Mouse (Mus musculus): Measurements from ENCODE around the gene Ddx19b. TPM values are rescaled to one million over a fixed set of nuclear protein-coding genes. Genes with fewer than 3 reads are reported as not detected.
A peak's percentile ranks its signal among the peaks of the same experiment; 100 is the strongest.
"Not testable (repeated sequence)": the region's sequence is repeated elsewhere in the genome, so short reads cannot be mapped to it uniquely, and the experiment has no call there.

Ddx19b gene
- total RNA-seq, 2 experiments from 2014 or later: 23.3 to 24.1 TPM

GRCm38 (mm10) chr8:110969910-110970770, 61.4 kb downstream of the Ddx19b start:
- DNase-seq (ENCODE audit: low spot score in 2 of 2): peak; percentile 90 to 93
- intact Hi-C loops (cut with DNase I): loop anchor here (2.0 kb wide), 1 partner anchor 51 kb away; the partner anchor contains the start of gene St3gal2

DNA sequence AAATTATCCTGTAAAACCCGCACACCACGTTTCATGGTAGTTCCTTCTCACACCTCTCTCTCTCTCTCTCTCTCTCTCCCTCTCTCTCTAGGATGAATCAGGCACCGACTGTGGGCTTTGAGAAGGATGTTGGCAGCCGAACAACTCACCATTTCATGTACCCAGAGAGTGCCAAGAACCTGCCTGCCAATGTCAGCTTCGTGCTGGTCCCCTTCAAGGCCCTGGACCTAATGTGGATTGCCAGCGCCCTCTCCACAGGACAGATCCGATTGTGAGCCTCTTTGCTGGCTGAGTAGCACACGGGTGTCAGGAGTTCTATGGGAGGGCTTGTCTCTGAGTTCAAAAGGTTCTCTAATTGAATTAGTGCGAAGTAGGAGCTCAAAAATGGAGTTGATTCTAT, 64.2 kb downstream of the Ddx19b start:
- no peak for DNase-seq (ENCODE audit: low spot score in 2 of 2)
- intact Hi-C loops (cut with DNase I): no loop called here

- no peak for DNase-seq (ENCODE audit: low spot score in 2 of 2)
- intact Hi-C loops (cut with DNase I): no loop called here
Measured at GRCm38 (mm10) chr8:110966586-110966985, 65.0 kb downstream of the Ddx19b start.

DNA sequence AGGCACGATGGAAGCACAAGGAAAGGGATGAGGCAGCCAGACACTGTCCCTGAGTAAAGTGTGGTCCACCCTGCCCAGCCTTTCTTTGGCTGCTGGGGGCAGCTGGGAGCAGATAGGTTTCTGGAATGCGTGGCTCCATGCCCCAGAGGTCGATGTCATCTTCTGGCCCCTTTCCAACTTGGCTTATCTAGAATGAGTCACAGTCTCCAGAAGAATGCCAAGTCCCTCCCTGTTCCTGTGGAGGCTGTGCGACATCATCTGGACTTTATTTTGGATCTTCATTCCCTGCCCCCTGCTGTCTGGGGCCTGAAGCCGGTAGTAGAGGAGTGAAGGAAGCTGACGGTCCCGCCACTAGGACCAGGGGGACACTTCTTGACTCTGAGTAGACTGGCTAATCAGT, 66.0 kb downstream of the Ddx19b start:
- DNase-seq (ENCODE audit: low spot score in 2 of 2): peak; percentile 67 to 73
- intact Hi-C loops (cut with DNase I): no loop called here

- intact Hi-C loops (cut with DNase I): no loop called here
- no peak for DNase-seq (ENCODE audit: low spot score in 2 of 2)
Measured at GRCm38 (mm10) chr8:110964666-110965065, 66.9 kb downstream of the Ddx19b start.

GRCm38 (mm10) chr8:110963051-110963450, 68.5 kb downstream of the Ddx19b start:
- DNase-seq (ENCODE audit: low spot score in 2 of 2): no peak
- intact Hi-C loops (cut with DNase I): no loop called here

- no peak for DNase-seq (ENCODE audit: low spot score in 2 of 2)
- intact Hi-C loops (cut with DNase I): no loop called here
Measured at GRCm38 (mm10) chr8:110959906-110960305, 71.6 kb downstream of the Ddx19b start.

- intact Hi-C loops (cut with DNase I): no loop called here
- DNase-seq (ENCODE audit: low spot score in 2 of 2): no peak
Measured at GRCm38 (mm10) chr8:110959071-110959780, 72.3 kb downstream of the Ddx19b start.

GRCm38 (mm10) chr8:110958553-110958952, 73.0 kb downstream of the Ddx19b start:
- DNase-seq (ENCODE audit: low spot score in 2 of 2); intact Hi-C loops (cut with DNase I): not testable (repeated sequence)

- intact Hi-C loops (cut with DNase I): no loop called here
- DNase-seq (ENCODE audit: low spot score in 2 of 2): no peak
Measured at GRCm38 (mm10) chr8:110958135-110958534, 73.4 kb downstream of the Ddx19b start.

- intact Hi-C loops (cut with DNase I): no loop called here
- no peak for DNase-seq (ENCODE audit: low spot score in 2 of 2)
Measured at GRCm38 (mm10) chr8:110957471-110957870, 74.1 kb downstream of the Ddx19b start.

DNA sequence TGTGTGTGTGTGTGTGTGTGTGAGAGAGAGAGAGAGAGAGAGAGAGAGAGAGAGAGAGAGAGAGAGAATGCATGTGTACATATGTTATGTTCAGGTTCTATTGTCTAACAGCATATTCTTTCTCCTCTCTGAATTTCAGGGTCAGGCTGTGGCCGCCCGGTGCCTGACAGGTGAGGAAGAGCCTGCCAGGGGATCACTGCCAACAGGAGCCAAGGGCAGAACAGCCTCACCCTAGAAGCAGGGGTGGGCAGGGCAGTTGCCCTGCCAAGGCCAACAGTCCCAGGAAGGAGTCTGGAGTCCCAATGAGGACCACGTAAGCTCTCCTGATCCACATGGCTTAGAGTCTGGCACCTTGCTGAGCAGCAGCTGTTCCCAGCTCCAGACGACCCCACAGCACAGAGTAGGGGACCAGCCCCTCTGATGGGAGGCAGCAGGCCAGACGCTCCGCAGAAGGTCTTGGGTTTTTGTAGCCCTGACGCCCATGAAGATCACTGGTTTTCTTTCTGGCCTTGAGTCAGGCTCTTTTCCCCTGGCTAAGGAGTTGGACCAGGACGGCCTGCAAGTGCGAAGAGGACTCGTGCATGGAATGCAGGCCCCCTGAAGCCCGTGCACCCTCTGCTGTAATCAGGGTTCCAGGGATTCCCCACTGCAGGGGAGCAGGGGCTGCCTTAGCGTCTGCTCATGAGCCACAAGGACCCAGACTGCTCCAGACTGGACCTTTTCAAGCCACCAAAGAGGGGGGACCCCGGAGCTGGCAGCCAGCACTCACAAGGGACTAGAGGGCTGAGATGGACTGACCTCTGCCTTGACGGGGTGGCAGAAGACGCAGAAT, 74.7 kb downstream of the Ddx19b start:
- intact Hi-C loops (cut with DNase I): no loop called here
- no peak for DNase-seq (ENCODE audit: low spot score in 2 of 2)

DNA sequence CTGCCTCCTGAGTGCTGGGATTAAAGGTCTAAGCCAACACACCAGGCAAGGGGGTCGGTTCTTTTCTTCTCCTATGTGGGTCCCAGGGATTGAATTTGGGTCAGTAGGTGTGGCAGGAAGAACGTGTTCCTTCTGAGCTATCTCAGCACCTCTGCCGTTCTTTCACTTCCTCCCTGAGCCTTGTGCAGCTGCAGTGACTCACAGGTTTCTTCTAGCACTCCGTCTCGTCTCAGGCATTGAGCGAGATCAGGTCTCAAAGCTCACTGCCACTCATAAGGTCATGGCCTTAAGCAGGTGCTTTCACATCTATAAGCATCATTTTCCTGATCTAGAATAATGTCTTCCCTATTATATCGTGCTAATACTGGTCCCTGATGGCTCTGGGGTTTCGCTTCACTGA, 76.8 kb downstream of the Ddx19b start:
- intact Hi-C loops (cut with DNase I): no loop called here
- DNase-seq (ENCODE audit: low spot score in 2 of 2): no peak

Small RNAs within 50 kb of the gene (microRNA-seq; reads per million reads assigned to microRNA genes)
- not detected for gene Gm24103
- gene Mir3473d: not detected

Other genes starting within 250 kb of the Ddx19b start
- 100 to 1,000 TPM; 103 to 107 TPM for gene Il34, start 225.8 kb downstream of the Ddx19b start, total RNA-seq (2021)
- gene Cog4, start 185.2 kb downstream of the Ddx19b start, total RNA-seq (2021): 10 to 100 TPM; 51.7 to 61.4 TPM
- gene Sf3b3, start 185.0 kb downstream of the Ddx19b start, total RNA-seq (2021): 10 to 100 TPM; 57.9 to 65.3 TPM
- 10 to 100 TPM; 17.2 to 21.7 TPM for gene Fuk, start 129.3 kb downstream of the Ddx19b start, total RNA-seq (2021)
- 10 to 100 TPM; 93.3 to 94.1 TPM for gene St3gal2, start 111.8 kb downstream of the Ddx19b start, total RNA-seq (2021)
- 10 to 100 TPM; 26.6 to 30.7 TPM for gene Ddx19a, start 34.0 kb downstream of the Ddx19b start, total RNA-seq (2021)
- 100 to 1,000 TPM in 1 of 2 experiments, 10 to 100 TPM in 1; 98.9 to 106 TPM for gene Aars, start 1.4 kb upstream of the Ddx19b start, total RNA-seq (2021)
- gene Exosc6, start 24.6 kb upstream of the Ddx19b start, total RNA-seq (2021): not detected
- gene Clec18a, start 60.7 kb upstream of the Ddx19b start, total RNA-seq (2021): 1 to 10 TPM; 3.2 to 3.5 TPM
- gene Pdpr, start 62.9 kb upstream of the Ddx19b start, total RNA-seq (2021): 10 to 100 TPM; 28.1 to 29.5 TPM
- gene Glg1, start 227.5 kb upstream of the Ddx19b start, total RNA-seq (2021): 100 to 1,000 TPM; 144 to 150 TPM

All from left cerebral cortex, postnatal 36 days (tissue).